Mouse (Mus musculus) CH12.LX (cell line): ENCODE results near the gene Tdrd3. TPM values are rescaled to one million over a fixed set of nuclear protein-coding genes. Genes with fewer than 3 reads are reported as not detected.

ENCODE experiments used
- DNase-seq: peaks from one replicate; pipeline ENCODE4 v3.0.0-alpha.2; 2013; ENCODE audit errors: extremely low read depth
- H3K27ac ChIP-seq: 2 replicates; pipeline ENCODE4 v1.5.1; 2012; ENCODE audit warnings: low read depth, mild to moderate bottlenecking, control low read depth, moderate library complexity; ENCODE audit not compliant: insufficient read depth
- H3K27me3 ChIP-seq: replicated peaks from 2 replicates; pipeline ENCODE3; 2012; ENCODE audit warnings: inconsistent platforms
- H3K36me3 ChIP-seq, 2 experiments: replicated peaks in 1 of 2; 2 replicates each; pipeline versions ENCODE3 to v1.6.1; 2012; ENCODE audit warnings: inconsistent platforms in 1 of 2, low read length in 1 of 2, mild to moderate bottlenecking in 1 of 2, mixed read lengths in 1 of 2, moderate library complexity in 1 of 2; ENCODE audit not compliant: control insufficient read depth in 1 of 2, insufficient read depth in 1 of 2
- H3K4me1 ChIP-seq, 2 experiments: 2 replicates each; pipeline ENCODE4 v1.6.1; 2012; ENCODE audit warnings: inconsistent platforms in 1 of 2, moderate library complexity in 1 of 2; ENCODE audit not compliant: insufficient read depth in 2 of 2, control insufficient read depth in 1 of 2
- H3K4me2 ChIP-seq: 2 replicates; pipeline ENCODE4 v1.6.1; 2012; ENCODE audit warnings: low read depth, mild to moderate bottlenecking, control low read depth; ENCODE audit not compliant: poor library complexity, insufficient read depth, severe bottlenecking
- H3K4me3 ChIP-seq, 3 experiments: fragments of 150-350 bp in 1 of 3; sonication (generic) in 1 of 3; replicated peaks in 1 of 3; 2 replicates each; pipeline versions ENCODE3 to v1.5.1; 2011 to 2012; ENCODE audit warnings: low read depth in 2 of 3, low read length in 2 of 3, mild to moderate bottlenecking in 2 of 3, moderate library complexity in 2 of 3, control low read depth in 1 of 3, improper control_type of control experiment in 1 of 3, inconsistent platforms in 1 of 3, mixed read lengths in 1 of 3; ENCODE audit not compliant: poor library complexity in 1 of 3
- H3K79me2 ChIP-seq: replicated peaks from 2 replicates; pipeline ENCODE4 v1.6.1; 2012; ENCODE audit warnings: mild to moderate bottlenecking, moderate library complexity; ENCODE audit not compliant: control insufficient read depth, poor library complexity, insufficient read depth, severe bottlenecking; ENCODE audit errors: extremely low read depth
- H3K9ac ChIP-seq: 2 replicates; pipeline ENCODE4 v1.6.1; 2012; ENCODE audit warnings: low read depth, mild to moderate bottlenecking, control low read depth, moderate library complexity; ENCODE audit not compliant: insufficient read depth
- H3K9me3 ChIP-seq: replicated peaks from 2 replicates; pipeline ENCODE3; 2012; ENCODE audit warnings: low read length, inconsistent platforms, mixed read lengths
- CHD1 ChIP-seq: IDR thresholded peaks from 2 replicates; pipeline ENCODE4 v1.6.1; 2012; ENCODE audit warnings: low read depth, low read length, improper control_type of control experiment, inconsistent platforms
- CTCF ChIP-seq, 2 experiments: IDR thresholded peaks in 1 of 2; conservative IDR thresholded peaks in 1 of 2; 2 replicates each; pipeline ENCODE4 v1.5.1; 2011 to 2012; ENCODE audit warnings: low read depth in 2 of 2, low read length in 2 of 2, improper control_type of control experiment in 1 of 2, inconsistent platforms in 1 of 2, mild to moderate bottlenecking in 1 of 2, moderate library complexity in 1 of 2
- E2F4 ChIP-seq: IDR thresholded peaks from 2 replicates; pipeline ENCODE4 v1.6.1; 2011; ENCODE audit warnings: low read depth, low read length, improper control_type of control experiment; ENCODE audit not compliant: insufficient replicate concordance
- ETS1 ChIP-seq: conservative IDR thresholded peaks from 2 replicates; pipeline ENCODE4 v1.6.1; 2012; ENCODE audit warnings: low read depth, mild to moderate bottlenecking, inconsistent platforms, low read length, improper control_type of control experiment, moderate library complexity
- GABPA ChIP-seq: IDR thresholded peaks from 2 replicates; pipeline ENCODE4 v1.6.1; 2012; ENCODE audit warnings: low read depth, low read length, improper control_type of control experiment, inconsistent platforms; ENCODE audit not compliant: insufficient replicate concordance
- IRF4 ChIP-seq: IDR thresholded peaks from 2 replicates; pipeline ENCODE4 v1.6.1; 2014; ENCODE audit warnings: low read depth, mild to moderate bottlenecking, inconsistent platforms, low read length, improper control_type of control experiment
- MAFK ChIP-seq: IDR thresholded peaks from 2 replicates; pipeline ENCODE4 v1.6.1; 2011; ENCODE audit warnings: low read length, improper control_type of control experiment; ENCODE audit not compliant: insufficient replicate concordance
- MAX ChIP-seq: IDR thresholded peaks from 2 replicates; pipeline ENCODE4 v1.6.1; 2011; ENCODE audit warnings: low read length, improper control_type of control experiment
- MAZ ChIP-seq: IDR thresholded peaks from 2 replicates; pipeline ENCODE4 v1.6.1; 2012; ENCODE audit warnings: low read depth, mild to moderate bottlenecking, inconsistent platforms, low read length, improper control_type of control experiment, moderate library complexity
- MXI1 ChIP-seq: IDR thresholded peaks from 2 replicates; pipeline ENCODE4 v1.6.1; 2011; ENCODE audit warnings: mild to moderate bottlenecking, low read depth, low read length, improper control_type of control experiment
- MYC ChIP-seq: IDR thresholded peaks from 2 replicates; pipeline ENCODE4 v1.6.1; 2011; ENCODE audit warnings: low read depth, mild to moderate bottlenecking, improper control_type of control experiment, low read length
- POLR2A ChIP-seq: IDR thresholded peaks from 2 replicates; pipeline ENCODE4 v1.6.1; 2011; ENCODE audit warnings: low read depth, mild to moderate bottlenecking, improper control_type of control experiment, low read length
- POLR2AphosphoS2 ChIP-seq: IDR thresholded peaks from 2 replicates; pipeline ENCODE4 v1.6.1; 2011; ENCODE audit warnings: low read depth, low read length, improper control_type of control experiment
- RCOR1 ChIP-seq: conservative IDR thresholded peaks from 2 replicates; pipeline ENCODE4 v1.6.1; 2012; ENCODE audit warnings: low read depth, mild to moderate bottlenecking, inconsistent platforms, low read length, improper control_type of control experiment
- TCF12 ChIP-seq: IDR thresholded peaks from 2 replicates; pipeline ENCODE4 v1.6.1; 2014; ENCODE audit warnings: low read depth, mild to moderate bottlenecking, inconsistent platforms, low read length, improper control_type of control experiment
- UBTF ChIP-seq: IDR thresholded peaks from 2 replicates; pipeline ENCODE4 v1.6.1; 2012; ENCODE audit warnings: low read depth, mild to moderate bottlenecking, inconsistent platforms, low read length, improper control_type of control experiment, moderate library complexity
- USF1 ChIP-seq: IDR thresholded peaks from 2 replicates; pipeline ENCODE4 v1.6.1; 2014; ENCODE audit warnings: low read depth, mild to moderate bottlenecking, inconsistent platforms, low read length, improper control_type of control experiment
- ZC3H11A ChIP-seq: IDR thresholded peaks from 2 replicates; pipeline ENCODE4 v1.6.1; 2012; ENCODE audit warnings: low read depth, mild to moderate bottlenecking, inconsistent platforms, low read length, improper control_type of control experiment
- ZKSCAN1 ChIP-seq: IDR thresholded peaks from 2 replicates; pipeline ENCODE4 v1.6.1; 2012; ENCODE audit warnings: low read depth, inconsistent platforms, low read length, improper control_type of control experiment, borderline replicate concordance
- dilution Hi-C: fragments of 300-500 bp; cut with MboI; formaldehyde crosslinking; loops from 2 replicates; pipeline ENCODE4 v1.14.3; 2020; ENCODE audit warnings: low sequenced_read_pairs; ENCODE audit not compliant: extremely low pct_unique_long_range_greater_than_20kb, extremely low pct_ligation_motif_present
- in situ Hi-C: fragments of 300-500 bp; cut with MboI; formaldehyde crosslinking; loops from 3 replicates; pipeline ENCODE4 v1.14.3; 2019; ENCODE audit warnings: low sequenced_read_pairs, low pct_ligation_motif_present, low pct_unique_long_range_greater_than_20kb, mixed read lengths
- polyA plus RNA-seq: library from polyadenylated mRNA; unstranded; fragments of >175 nt; gene quantifications from 2 replicates; pipeline ENCODE4 v1.2.1, GENCODE M21; 2012; ENCODE audit warnings: low read depth; ENCODE audit not compliant: insufficient read length
- total RNA-seq, 2 experiments: library from RNA; depleted of rRNA; stranded (reverse); fragments of 300-350 nt in 1 of 2; fragments of >200 nt in 1 of 2; gene quantifications; 2 replicates each; pipeline ENCODE4 v1.2.3; 2012 to 2014

The Tdrd3 gene
- total and polyA plus RNA-seq, 3 experiments, result 6.5 to 12.8 (median 10.9) TPM

DNA sequence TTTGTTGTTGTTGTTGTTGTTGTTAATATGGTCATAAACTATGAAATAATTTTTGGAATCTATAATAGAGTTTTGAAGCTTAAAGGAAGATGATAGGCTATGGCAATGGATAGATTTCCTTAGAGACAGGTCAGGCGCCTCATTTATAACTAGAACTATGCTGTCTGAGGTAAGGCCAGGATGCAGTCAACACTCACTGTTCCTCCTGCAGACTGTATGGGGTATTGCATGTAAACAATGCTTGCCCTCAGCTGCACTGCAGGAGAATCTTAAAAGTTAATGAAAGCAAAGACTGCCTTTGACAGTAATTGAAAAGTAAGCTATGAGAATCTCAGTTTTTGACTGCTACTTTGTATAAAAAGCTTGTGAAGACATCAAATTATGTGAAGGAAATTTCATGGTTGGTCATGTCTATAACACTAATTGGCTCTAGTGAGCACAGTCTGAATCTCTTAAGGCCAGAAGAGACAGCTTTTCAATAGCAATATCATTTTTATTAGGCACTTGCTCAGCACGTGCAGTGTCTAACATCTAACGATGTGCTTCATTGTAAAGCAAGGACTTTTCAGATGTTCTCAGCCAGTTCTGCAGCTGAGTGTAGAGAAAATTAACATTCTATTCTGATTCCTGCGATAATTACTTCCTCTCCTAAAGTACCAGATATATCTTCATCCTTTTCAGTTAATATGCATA, 120.8 kb downstream of the Tdrd3 start:
- dilution Hi-C loops, result no loop called here
- Histone ChIP-seq H3K4me1 (no peaks in the 10 kb centered on the region), H3K9me3 (no peaks in the 10 kb centered on the region), H3K27ac (no peak overlapping the region), H3K36me3 (peaks cover 0 to 7% of the 10 kb centered on the region in 2 experiments), H3K79me2 (no peaks in the 10 kb centered on the region), H3K27me3 (no peaks in the 10 kb centered on the region), H3K9ac (no peak overlapping the region), H3K4me3 (no peak overlapping the region), H3K4me2 (no peak overlapping the region)
- no peak for TF ChIP-seq USF1
- TF ChIP-seq POLR2AphosphoS2, result no peak
- peak in 1 of 2 experiments; percentile 27; a peak in 3 of 4 replicates for TF ChIP-seq CTCF (conservative IDR thresholded peaks at IDR 0.05 in 1 of 2, IDR thresholded peaks at IDR 0.05 in 1 of 2; ENCODE audit: low read depth in 2 of 2, low read length in 2 of 2)
- TF ChIP-seq MYC, result no peak
- no peak for TF ChIP-seq UBTF
- in situ Hi-C loops, result no loop called here
- DNase-seq, result peak; percentile 6

DNA sequence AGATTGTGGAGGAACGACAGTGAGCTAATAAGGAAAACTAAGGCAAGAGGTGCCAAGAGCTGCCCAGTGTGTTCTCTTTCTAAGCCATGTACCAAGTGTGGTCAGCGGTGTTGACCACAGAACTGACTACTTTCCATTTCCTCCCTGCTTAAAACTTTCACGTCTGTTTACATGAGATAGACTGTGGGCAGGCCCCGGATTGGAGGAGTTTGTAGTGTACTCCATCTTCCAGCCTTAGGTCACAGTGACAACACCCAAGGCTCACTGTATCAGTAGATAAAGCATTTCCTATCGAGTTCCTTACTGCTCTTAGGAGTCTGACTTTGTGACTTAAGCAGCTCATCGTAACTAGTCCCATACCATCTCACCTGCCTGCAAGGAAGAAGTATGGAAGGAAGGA, 133.5 kb downstream of the Tdrd3 start:
- DNase-seq, result no peak
- TF ChIP-seq CHD1, result no peak
- no peak for TF ChIP-seq GABPA
- no peak for TF ChIP-seq POLR2A
- no peak for TF ChIP-seq UBTF
- no peak for TF ChIP-seq ETS1
- no peak for TF ChIP-seq RCOR1
- no peak for TF ChIP-seq E2F4
- TF ChIP-seq IRF4, result no peak
- no peak for TF ChIP-seq MXI1
- TF ChIP-seq TCF12, result no peak
- TF ChIP-seq ZKSCAN1, result no peak
- no peak for TF ChIP-seq MAFK
- no peak for TF ChIP-seq USF1
- TF ChIP-seq ZC3H11A, result no peak
- TF ChIP-seq MAZ, result no peak
- TF ChIP-seq MAX, result no peak

More for the DNA sequence above, 133.5 kb downstream of the Tdrd3 start:
- H3K27ac ChIP-seq, result no peak overlapping the region
- no peak overlapping the region for H3K4me2 ChIP-seq
- dilution Hi-C loops (no loop called here), in situ Hi-C loops (no loop called here)
- no peak overlapping the region for H3K4me3 ChIP-seq
- no peaks in the 10 kb centered on the region for H3K9me3 ChIP-seq
- no peak overlapping the region for H3K9ac ChIP-seq
- H3K79me2 ChIP-seq, result no peaks in the 10 kb centered on the region
- H3K4me1 ChIP-seq, result no peaks in the 10 kb centered on the region
- H3K36me3 ChIP-seq, result peaks cover 0 to 6% of the 10 kb centered on the region in 2 experiments
- no peaks in the 10 kb centered on the region for H3K27me3 ChIP-seq
